Mouse (Mus musculus): ENCODE results near the gene Fut1.

GRCm38 (mm10) chr7:45634946-45635681 lies 18.0 kb downstream of the Fut1 start:
- TF ChIP-seq CTCF (IDR thresholded peaks at IDR 0.05; ENCODE audit: extremely low read depth, insufficient read depth, insufficient read length, insufficient replicate concordance) (no peak), POLR2A (IDR thresholded peaks at IDR 0.05; ENCODE audit: low read depth, low read length) (no peak)

All from spleen, adult 2 months (tissue).